Mouse (Mus musculus) gonadal fat pad, adult 2 months (tissue): ENCODE data around the gene Olfr1040. TPM values are rescaled to one million over a fixed set of nuclear protein-coding genes. Genes with fewer than 3 reads are reported as not detected.
"Not testable (repeated sequence)": the region's sequence is repeated elsewhere in the genome, so short reads cannot be mapped to it uniquely, and the experiment has no call there.

Experiments used
- DNase-seq: peaks from one replicate; pipeline ENCODE4 v3.0.0-alpha.2; 2012; ENCODE audit warnings: low read depth
- polyA plus RNA-seq: library from polyadenylated mRNA; depleted of rRNA; stranded (reverse); fragments of >200 nt; gene quantifications from 2 replicates; pipeline ENCODE4 v1.2.3, GENCODE M21; 2012; rRNA removed

Olfr1040 gene
- polyA plus RNA-seq, result not detected in 2 replicates

GRCm38 (mm10) chr2:86146632-86147031 lies at the start of gene Olfr1040:
Gene Olfr1040, minus strand, starts transcription at chr2:86146732.
- no peak for DNase-seq

DNA sequence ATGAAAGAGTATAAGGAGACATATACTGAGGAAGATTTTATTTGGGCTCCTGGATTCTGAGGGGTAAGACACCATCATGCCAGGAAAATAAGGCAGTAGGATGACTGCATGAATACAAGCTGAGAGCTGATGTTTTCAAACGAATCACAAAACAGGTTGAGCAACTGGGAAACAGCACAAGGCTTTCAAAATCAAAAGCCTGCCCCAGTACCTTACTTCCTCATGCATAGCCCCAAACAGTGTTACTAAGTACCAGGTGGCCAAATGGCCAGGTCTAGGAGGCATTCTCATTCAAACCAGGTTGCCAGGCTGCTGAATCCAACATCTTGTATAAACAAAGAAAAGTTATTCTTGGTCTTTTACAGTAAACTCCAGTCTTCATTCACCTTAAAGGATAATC lies 49.3 kb upstream of the Olfr1040 start:
- no peak for DNase-seq

- DNase-seq, result no peak
Observed at GRCm38 (mm10) chr2:86185583-86185982, 39.1 kb upstream of the Olfr1040 start, which contains the start of gene Olfr52. Gene Olfr52, minus strand, starts transcription at chr2:86185683.

- DNase-seq, result no peak
Observed at GRCm38 (mm10) chr2:86179950-86180349, 33.4 kb upstream of the Olfr1040 start.

GRCm38 (mm10) chr2:86177720-86178119 lies 31.2 kb upstream of the Olfr1040 start, which contains the start of gene Olfr1044:
Gene Olfr1044, minus strand, starts transcription at chr2:86177820.
- DNase-seq, result no peak

GRCm38 (mm10) chr2:86175422-86175821 lies 28.9 kb upstream of the Olfr1040 start:
- DNase-seq, result not testable (repeated sequence)

- DNase-seq, result no peak
Observed at GRCm38 (mm10) chr2:86167422-86167821, 20.9 kb upstream of the Olfr1040 start, which contains the start of gene Olfr1043. Gene Olfr1043, minus strand, starts transcription at chr2:86167522.

- DNase-seq, result no peak
Observed at GRCm38 (mm10) chr2:86161738-86162137, 15.2 kb upstream of the Olfr1040 start, which contains the start of gene Olfr1042. Gene Olfr1042, minus strand, starts transcription at chr2:86161838.

DNA sequence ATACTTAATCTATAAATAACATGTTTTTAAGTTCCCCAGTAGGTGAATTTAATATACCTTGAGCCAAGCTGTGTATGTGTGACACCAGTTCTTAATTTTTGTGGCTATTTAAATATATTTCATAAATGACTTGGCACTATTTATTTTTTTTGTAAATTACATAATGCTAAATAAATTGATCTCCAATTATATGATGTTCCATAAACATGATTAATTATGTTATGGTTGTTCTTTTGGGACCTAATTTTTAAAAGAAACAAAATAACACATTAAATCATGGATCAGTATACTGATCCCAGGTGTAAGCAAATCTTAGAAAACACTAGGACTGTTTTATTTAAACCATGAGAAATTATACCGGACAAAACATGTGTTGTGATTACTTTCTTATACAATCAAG lies 10.7 kb downstream of the Olfr1040 start, which contains the start of gene Olfr1039:
Gene Olfr1039 (minus strand): TSS at position 101 of the 400 bp plus-strand sequence.
- no peak for DNase-seq

Other genes starting within 250 kb of the Olfr1040 start
- gene Olfr1024, start 241.7 kb downstream of the Olfr1040 start, polyA plus RNA-seq, result not detected in 2 replicates
- not detected in 2 replicates for gene Olfr1025-ps1, start 231.5 kb downstream of the Olfr1040 start, polyA plus RNA-seq
- not detected in 2 replicates for gene Olfr1026, start 225.2 kb downstream of the Olfr1040 start, polyA plus RNA-seq
- not detected in 2 replicates for gene Olfr1028, start 196.3 kb downstream of the Olfr1040 start, polyA plus RNA-seq
- gene Olfr1029, start 172.8 kb downstream of the Olfr1040 start, polyA plus RNA-seq, result not detected in 2 replicates
- gene Olfr1030, start 167.5 kb downstream of the Olfr1040 start, polyA plus RNA-seq, result not detected in 2 replicates
- not detected in 2 replicates for gene Olfr1031, start 156.4 kb downstream of the Olfr1040 start, polyA plus RNA-seq
- not detected in 2 replicates for gene Olfr1032, start 141.2 kb downstream of the Olfr1040 start, polyA plus RNA-seq
- gene Olfr1033, start 126.1 kb downstream of the Olfr1040 start, polyA plus RNA-seq, result 0.61 and 1.0 TPM in 2 replicates
- gene Olfr1034, start 100.9 kb downstream of the Olfr1040 start, polyA plus RNA-seq, result 0.13 and 0.14 TPM in 2 replicates
- gene Olfr1036, start 72.7 kb downstream of the Olfr1040 start, polyA plus RNA-seq, result not detected in 2 replicates
- not detected in 2 replicates for gene Olfr1037, start 59.3 kb downstream of the Olfr1040 start, polyA plus RNA-seq
- gene Olfr1039, start 10.8 kb downstream of the Olfr1040 start, polyA plus RNA-seq, result 0.03 TPM in 1 of 2 replicates, not detected in the other
- not detected in 2 replicates for gene Olfr1042, start 15.1 kb upstream of the Olfr1040 start, polyA plus RNA-seq
- gene Olfr1043, start 20.8 kb upstream of the Olfr1040 start, polyA plus RNA-seq, result not detected in 2 replicates
- not detected in 2 replicates for gene Olfr1044, start 31.1 kb upstream of the Olfr1040 start, polyA plus RNA-seq
- not detected in 2 replicates for gene Olfr52, start 39.0 kb upstream of the Olfr1040 start, polyA plus RNA-seq
- gene Olfr1045, start 56.3 kb upstream of the Olfr1040 start, polyA plus RNA-seq, result not detected in 2 replicates
- not detected in 2 replicates for gene Olfr1046, start 72.6 kb upstream of the Olfr1040 start, polyA plus RNA-seq
- gene Olfr1047, start 84.7 kb upstream of the Olfr1040 start, polyA plus RNA-seq, result not detected in 2 replicates
- not detected in 2 replicates for gene Olfr1048, start 93.6 kb upstream of the Olfr1040 start, polyA plus RNA-seq
- gene Olfr1049, start 111.6 kb upstream of the Olfr1040 start, polyA plus RNA-seq, result not detected in 2 replicates
- not detected in 2 replicates for gene Olfr1051, start 132.4 kb upstream of the Olfr1040 start, polyA plus RNA-seq
- not detected in 2 replicates for gene Olfr1052, start 145.7 kb upstream of the Olfr1040 start, polyA plus RNA-seq
- gene Olfr1053, start 168.6 kb upstream of the Olfr1040 start, polyA plus RNA-seq, result not detected in 2 replicates
- not detected in 2 replicates for gene Olfr1054, start 188.7 kb upstream of the Olfr1040 start, polyA plus RNA-seq
- gene Olfr1055, start 203.6 kb upstream of the Olfr1040 start, polyA plus RNA-seq, result not detected in 2 replicates
- gene Olfr1056, start 215.7 kb upstream of the Olfr1040 start, polyA plus RNA-seq, result not detected in 2 replicates
- not detected in 2 replicates for gene Olfr1057, start 231.7 kb upstream of the Olfr1040 start, polyA plus RNA-seq
- not detected in 2 replicates for gene Olfr1058, start 241.8 kb upstream of the Olfr1040 start, polyA plus RNA-seq